Mouse (Mus musculus) ES-E14 (cell line): ENCODE results near the gene Cd47.

ENCODE experiments used
- CHD2 ChIP-seq: IDR thresholded peaks from 2 replicates; pipeline ENCODE4 v1.6.1; 2014; ENCODE audit warnings: mild to moderate bottlenecking, low read depth, low read length, inconsistent platforms
- MAFK ChIP-seq: IDR thresholded peaks from 2 replicates; pipeline ENCODE4 v1.6.1; 2014; ENCODE audit warnings: mild to moderate bottlenecking, low read depth, low read length, inconsistent platforms; ENCODE audit not compliant: insufficient read depth
- ZNF384 ChIP-seq: IDR thresholded peaks from 2 replicates; pipeline ENCODE4 v1.6.1; 2012; ENCODE audit warnings: low read depth, low read length, inconsistent platforms

GRCm38 (mm10) chr16:49839681-49840535, 39.6 kb downstream of the Cd47 start:
- TF ChIP-seq MAFK (no peak), CHD2 (no peak), ZNF384 (no peak)
